Mouse (Mus musculus) C2C12 (cell line): ENCODE data around the gene Zbtb16.

Experiments used
- CEBPB ChIP-seq: IDR thresholded peaks from one replicate; pipeline ENCODE4 v1.6.1; 2011; ENCODE audit warnings: low read depth, mild to moderate bottlenecking, control low read depth, moderate library complexity
- CTCF ChIP-seq: IDR thresholded peaks from one replicate; pipeline ENCODE4 v1.5.1; 2011; ENCODE audit not compliant: control insufficient read depth, insufficient read depth, insufficient read length
- FOSL1 ChIP-seq: IDR thresholded peaks from one replicate; pipeline ENCODE4 v1.8.0; 2011; ENCODE audit warnings: mild to moderate bottlenecking, low read length; ENCODE audit not compliant: poor library complexity, insufficient read depth, severe bottlenecking
- MAX ChIP-seq: IDR thresholded peaks from one replicate; pipeline ENCODE4 v1.6.1; 2011; ENCODE audit warnings: mild to moderate bottlenecking, control low read depth
- MYOD1 ChIP-seq: IDR thresholded peaks from one replicate; pipeline ENCODE4 v1.6.1; 2011; ENCODE audit warnings: low read depth; ENCODE audit not compliant: control insufficient read depth, insufficient read length
- MYOG ChIP-seq: IDR thresholded peaks from one replicate; pipeline ENCODE4 v1.6.1; 2011; ENCODE audit not compliant: control insufficient read depth, insufficient read length; ENCODE audit errors: extremely low read depth

DNA sequence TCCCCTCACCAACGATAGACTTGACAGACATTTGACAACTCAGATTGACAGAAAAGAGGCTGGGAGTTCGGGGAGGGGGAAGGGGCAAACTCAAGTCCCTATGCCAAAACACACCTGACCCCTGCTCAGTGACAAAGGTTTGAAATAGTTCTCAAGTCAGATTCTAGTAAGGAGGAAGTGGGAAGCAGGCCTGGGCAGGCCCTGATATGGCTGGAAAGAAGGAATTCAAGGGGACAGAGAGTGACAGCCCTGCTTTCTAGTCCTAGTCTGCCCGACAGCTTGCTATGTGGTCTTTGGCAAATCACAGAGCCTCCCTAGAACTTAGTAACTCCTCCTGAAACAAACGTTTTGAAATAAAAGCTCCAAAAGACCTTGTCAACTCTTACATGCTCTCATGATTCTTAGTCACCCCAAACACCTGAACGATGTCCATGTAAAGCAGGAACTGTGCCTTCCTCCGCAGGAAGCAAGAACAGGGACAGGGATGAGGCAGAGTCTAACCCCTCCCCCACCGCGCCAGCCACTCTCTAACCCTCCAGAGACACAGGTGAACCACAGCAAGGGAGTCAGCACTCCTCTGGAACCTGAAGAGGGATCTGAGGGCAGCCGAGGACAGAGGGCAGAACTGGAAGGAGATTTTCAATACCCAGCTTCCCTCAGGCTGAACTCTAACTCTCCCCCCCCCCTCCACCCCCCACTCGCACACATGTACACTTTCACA lies 19.2 kb downstream of the Zbtb16 start:
- TF ChIP-seq MYOG (no peak), CTCF (no peak), MAX (no peak), MYOD1 (no peak), FOSL1 (no peak), CEBPB (no peak)
